Mouse (Mus musculus) neural tube, embryonic 13.5 days (tissue): ENCODE measurements around the gene Rcc1. TPM values are rescaled to one million over a fixed set of nuclear protein-coding genes. Genes with fewer than 3 reads are reported as not detected.

Experiments
- ATAC-seq: fragments of 200-750 bp; cut with Nextera tagmentation; 2 replicates; pipeline ENCODE4 v1.8.0; 2017; ENCODE audit warnings: low read depth, mild to moderate bottlenecking, moderate TSS enrichment, moderate library complexity
- H3K27ac ChIP-seq: fragments of 300-500 bp; sonication (generic); replicated peaks from 2 replicates; pipeline ENCODE4 v1.5.1; 2015; ENCODE audit warnings: moderate library complexity, mild to moderate bottlenecking, inconsistent platforms
- H3K27me3 ChIP-seq: fragments of 300-500 bp; sonication (generic); 2 replicates; pipeline ENCODE4 v1.6.1; 2015; ENCODE audit warnings: mild to moderate bottlenecking, inconsistent platforms
- H3K36me3 ChIP-seq: fragments of 300-500 bp; sonication (generic); 2 replicates; pipeline ENCODE4 v1.6.1; 2015; ENCODE audit warnings: mild to moderate bottlenecking, inconsistent platforms
- H3K4me1 ChIP-seq: fragments of 300-500 bp; sonication (generic); replicated peaks from 2 replicates; pipeline ENCODE4 v1.6.1; 2015; ENCODE audit warnings: inconsistent platforms
- H3K4me2 ChIP-seq: fragments of 300-500 bp; sonication (generic); 2 replicates; pipeline ENCODE4 v1.6.1; 2015; ENCODE audit warnings: inconsistent platforms, mild to moderate bottlenecking, moderate library complexity
- H3K4me3 ChIP-seq: fragments of 300-500 bp; sonication (generic); 2 replicates; pipeline ENCODE4 v1.5.1; 2015; ENCODE audit warnings: mild to moderate bottlenecking, inconsistent platforms
- H3K9ac ChIP-seq: fragments of 300-500 bp; sonication (generic); 2 replicates; pipeline ENCODE4 v1.6.1; 2015; ENCODE audit warnings: moderate library complexity, mild to moderate bottlenecking, inconsistent platforms
- H3K9me3 ChIP-seq: fragments of 300-500 bp; sonication (generic); 2 replicates; pipeline ENCODE4 v1.6.1; 2016; ENCODE audit warnings: inconsistent platforms
- WGBS: fragments of 180-500 bp; shearing (Covaris S2); methylation state at CpG from one replicate; pipeline ENCODE4 v1.1.7; 2015; 5-methylcytosine and 5-hydroxymethylcytosine counted together
- polyA plus RNA-seq: library from polyadenylated mRNA; unstranded; fragments of >200 nt; fragmentation: Nextera tagmentation; extraction: Ambion mirVana; gene quantifications from 2 replicates; pipeline ENCODE4 v1.2.1, GENCODE M21; 2015

Rcc1 gene
- polyA plus RNA-seq, 1 experiment from 2014 or later, result 35.6 TPM

DNA sequence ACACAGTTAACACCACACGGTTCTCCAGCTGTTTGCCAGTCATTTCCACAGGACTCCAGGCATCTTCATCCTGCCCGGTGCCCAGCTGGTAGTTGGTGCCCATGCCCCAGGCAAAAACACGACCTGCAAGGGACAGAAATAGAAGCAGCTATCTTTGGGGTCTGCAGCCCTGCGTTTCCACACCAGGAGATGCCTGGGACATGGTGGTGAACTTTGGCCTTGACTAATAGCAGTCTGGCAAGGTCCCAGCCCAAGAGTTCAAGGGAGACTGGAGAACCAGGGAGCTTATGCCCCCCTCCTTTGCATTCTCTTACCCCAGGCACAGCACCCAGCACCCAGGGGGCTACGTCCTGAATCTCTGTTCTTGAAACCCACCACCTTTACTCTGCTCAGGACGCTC, 20.5 kb downstream of the Rcc1 start:
- Histone ChIP-seq H3K4me2 (no peak overlapping the region), H3K27ac (no peak overlapping the region), H3K9ac (no peak overlapping the region), H3K36me3 (peaks cover 56% of the 10 kb centered on the region), H3K9me3 (no peaks in the 10 kb centered on the region), H3K4me3 (no peak overlapping the region), H3K4me1 (peaks cover 17% of the 10 kb centered on the region), H3K27me3 (no peaks in the 10 kb centered on the region)
- 94% methylated on average over 6 of the region's 6 CpGs for WGBS
- ATAC-seq, result no peak

GRCm38 (mm10) chr4:132331960-132332359, 21.4 kb downstream of the Rcc1 start:
- Histone ChIP-seq H3K9me3 (no peaks in the 10 kb centered on the region), H3K27ac (no peak overlapping the region), H3K9ac (no peak overlapping the region), H3K4me1 (peaks cover 18% of the 10 kb centered on the region), H3K36me3 (peaks cover 48% of the 10 kb centered on the region), H3K4me2 (no peak overlapping the region), H3K27me3 (no peaks in the 10 kb centered on the region), H3K4me3 (no peak overlapping the region)
- 61% methylated on average over 3 of the region's 3 CpGs for WGBS
- no peak for ATAC-seq

- Histone ChIP-seq H3K4me2 (peak overlapping the region; percentile 85), H3K9ac (peak overlapping the region; percentile 91), H3K36me3 (peaks cover 43% of the 10 kb centered on the region), H3K27ac (peak overlapping the region; percentile 85), H3K9me3 (no peaks in the 10 kb centered on the region), H3K4me1 (peaks cover 18% of the 10 kb centered on the region), H3K4me3 (peak overlapping the region; percentile 78), H3K27me3 (no peaks in the 10 kb centered on the region)
- WGBS, result 9% methylated on average over 10 of the region's 10 CpGs
- ATAC-seq, result no peak
These were observed 23.5 kb downstream of the Rcc1 start for GRCm38 (mm10) chr4:132329835-132330354.

DNA sequence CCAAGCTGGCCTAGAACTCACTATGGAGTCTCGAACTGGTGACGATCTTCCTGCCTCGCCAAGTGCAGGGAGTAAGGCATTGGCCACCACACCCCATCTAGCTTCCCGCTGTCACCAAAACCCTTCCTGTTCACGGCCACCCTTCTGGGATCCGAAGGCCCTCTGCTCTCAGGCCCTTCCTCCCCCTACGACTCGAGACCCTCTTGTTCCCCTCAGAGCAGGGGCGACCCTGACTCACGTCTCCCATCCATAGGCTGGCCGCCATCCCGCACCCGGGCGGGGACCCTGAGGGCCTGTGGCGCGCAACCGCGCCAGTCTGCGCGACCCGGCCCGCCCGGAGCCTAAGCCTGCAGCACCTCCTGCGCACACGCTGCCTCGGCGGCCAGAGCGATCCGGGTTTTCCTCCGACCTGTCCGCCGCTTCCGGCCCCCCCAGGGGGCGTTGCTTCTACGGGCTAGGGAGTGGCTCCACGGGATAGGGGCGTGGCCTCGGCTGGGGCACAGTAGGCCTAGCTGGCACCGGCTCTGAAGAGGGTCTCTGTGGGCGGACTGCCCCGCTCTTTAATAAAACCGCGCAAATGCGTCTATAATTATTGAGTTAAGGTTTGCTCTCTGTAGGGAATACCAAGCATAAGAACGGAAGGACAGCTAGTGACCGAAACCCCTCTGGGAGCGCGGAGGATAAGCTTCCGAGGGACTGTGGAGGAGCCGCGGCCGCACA, 24.1 kb downstream of the Rcc1 start, which contains the start of gene Trnau1ap:
TSS of gene Trnau1ap (minus strand) at position 424 of the 720 bp plus-strand sequence.
- peak within 1 kb of the TSS; percentile 85 for H3K27ac ChIP-seq
- H3K4me2 ChIP-seq, result peak within 1 kb of the TSS; percentile 85
- H3K9ac ChIP-seq, result peak within 1 kb of the TSS; percentile 91
- WGBS, result under 1% methylated on average over 52 of the region's 52 CpGs
- ATAC-seq, result peak; percentile 97
- H3K4me1 ChIP-seq, result peaks cover 18% of the 10 kb centered on the region
- H3K27me3 ChIP-seq, result no peaks in the 10 kb centered on the region
- H3K36me3 ChIP-seq, result peaks cover 43% of the 10 kb centered on the region
- no peaks in the 10 kb centered on the region for H3K9me3 ChIP-seq
- H3K4me3 ChIP-seq, result peak within 1 kb of the TSS; percentile 78

GRCm38 (mm10) chr4:132328391-132328982, 24.9 kb downstream of the Rcc1 start:
- peak overlapping the region; percentile 78 for H3K4me3 ChIP-seq
- H3K4me2 ChIP-seq, result peak overlapping the region; percentile 85
- WGBS, result 51% methylated on average over 14 of the region's 14 CpGs
- peak overlapping the region; percentile 85; the same call in 1 of the 2 replicates for H3K27ac ChIP-seq
- no peak for ATAC-seq
- no peaks in the 10 kb centered on the region for H3K27me3 ChIP-seq
- peak overlapping the region; percentile 91 for H3K9ac ChIP-seq
- peaks cover 18% of the 10 kb centered on the region for H3K4me1 ChIP-seq
- H3K9me3 ChIP-seq, result no peaks in the 10 kb centered on the region
- peaks cover 43% of the 10 kb centered on the region for H3K36me3 ChIP-seq

DNA sequence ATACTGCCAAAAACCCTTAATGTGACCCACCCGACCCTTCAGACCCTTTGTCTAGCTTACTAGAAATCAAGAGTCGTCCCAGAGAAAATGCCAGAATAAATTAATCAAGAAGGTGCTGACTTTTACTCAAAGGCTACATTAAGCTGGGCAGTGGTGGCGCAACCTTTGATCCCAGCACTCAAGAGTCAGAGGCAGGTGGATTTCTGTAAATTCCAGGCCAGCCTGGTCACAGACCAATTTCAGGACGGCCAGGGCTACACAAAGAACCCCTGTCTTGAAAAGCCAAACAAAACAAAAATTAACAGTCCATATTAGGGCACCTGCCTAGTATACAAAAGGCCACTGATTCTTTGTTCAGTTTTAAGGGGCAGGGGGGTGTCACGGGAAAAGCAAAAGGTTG, 26.9 kb downstream of the Rcc1 start:
- Histone ChIP-seq H3K36me3 (peaks cover 45% of the 10 kb centered on the region), H3K9me3 (no peaks in the 10 kb centered on the region), H3K4me1 (peaks cover 18% of the 10 kb centered on the region), H3K27ac (no peak overlapping the region), H3K27me3 (no peaks in the 10 kb centered on the region), H3K4me3 (no peak overlapping the region), H3K9ac (no peak overlapping the region), H3K4me2 (no peak overlapping the region)
- 77% methylated on average over 5 of the region's 5 CpGs for WGBS
- no peak for ATAC-seq

DNA sequence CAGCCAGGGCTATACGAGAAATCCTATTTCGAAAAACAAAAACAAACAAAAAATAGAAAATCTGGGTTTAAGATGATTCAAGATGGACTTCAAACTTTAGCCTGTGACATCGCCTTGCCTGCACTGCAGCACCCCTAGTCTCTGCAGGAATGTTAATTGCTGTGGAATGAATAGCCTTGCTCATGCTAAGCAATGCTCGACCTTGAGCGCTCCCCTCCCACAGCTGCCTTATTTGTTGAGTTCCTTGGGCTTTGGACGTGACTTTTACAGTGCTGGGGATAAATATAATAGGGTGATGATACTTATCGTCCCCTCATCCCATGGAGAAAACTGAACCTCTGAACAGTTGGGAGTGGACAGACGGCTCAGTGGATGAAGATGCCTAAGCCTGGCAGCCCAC, 37.7 kb downstream of the Rcc1 start:
- Histone ChIP-seq H3K4me2 (no peak overlapping the region), H3K36me3 (peaks cover 92% of the 10 kb centered on the region), H3K9ac (no peak overlapping the region), H3K27ac (no peak overlapping the region), H3K9me3 (no peaks in the 10 kb centered on the region), H3K4me3 (no peak overlapping the region), H3K27me3 (no peaks in the 10 kb centered on the region), H3K4me1 (no peaks in the 10 kb centered on the region)
- no peak for ATAC-seq
- WGBS, result 87% methylated on average over 8 of the region's 8 CpGs

DNA sequence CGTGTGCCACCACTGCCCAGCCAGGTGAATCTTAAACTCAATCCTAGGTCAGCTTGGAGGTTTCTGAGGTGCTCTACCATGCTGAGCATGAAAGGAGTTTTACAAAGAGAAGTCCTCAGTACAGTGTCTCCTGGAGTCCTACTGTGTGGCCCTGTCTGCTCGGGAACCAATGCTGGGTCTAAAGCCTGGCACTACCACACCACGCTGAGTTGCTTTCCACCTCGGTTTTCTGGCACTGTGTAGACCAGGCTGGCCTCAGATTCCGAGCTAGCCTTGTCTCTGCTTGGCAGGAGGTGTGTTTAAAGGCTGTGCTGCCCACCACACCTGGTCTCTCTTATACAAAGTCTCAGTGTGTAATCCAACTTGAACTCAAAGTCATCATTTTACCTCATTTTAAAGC, 40.8 kb downstream of the Rcc1 start:
- Histone ChIP-seq H3K9me3 (no peaks in the 10 kb centered on the region), H3K27ac (no peak overlapping the region), H3K36me3 (peaks cover 74% of the 10 kb centered on the region), H3K9ac (no peak overlapping the region), H3K27me3 (no peaks in the 10 kb centered on the region), H3K4me3 (no peak overlapping the region), H3K4me2 (no peak overlapping the region), H3K4me1 (peaks cover 14% of the 10 kb centered on the region)
- no peak for ATAC-seq
- WGBS, result 84% methylated on average over 5 of the region's 5 CpGs

GRCm38 (mm10) chr4:132311801-132312200, 41.6 kb downstream of the Rcc1 start:
- Histone ChIP-seq H3K4me2 (no peak overlapping the region), H3K9ac (no peak overlapping the region), H3K4me3 (no peak overlapping the region), H3K9me3 (no peaks in the 10 kb centered on the region), H3K36me3 (peaks cover 66% of the 10 kb centered on the region), H3K27ac (no peak overlapping the region), H3K27me3 (no peaks in the 10 kb centered on the region), H3K4me1 (peaks cover 14% of the 10 kb centered on the region)
- 31% methylated on average over 3 of the region's 3 CpGs for WGBS
- no peak for ATAC-seq

GRCm38 (mm10) chr4:132311209-132311608, 42.2 kb downstream of the Rcc1 start:
- H3K4me2 ChIP-seq, result no peak overlapping the region
- H3K9me3 ChIP-seq, result no peaks in the 10 kb centered on the region
- H3K9ac ChIP-seq, result no peak overlapping the region
- no peak overlapping the region for H3K27ac ChIP-seq
- ATAC-seq, result no peak
- H3K4me3 ChIP-seq, result no peak overlapping the region
- no peaks in the 10 kb centered on the region for H3K27me3 ChIP-seq
- peaks cover 14% of the 10 kb centered on the region for H3K4me1 ChIP-seq
- H3K36me3 ChIP-seq, result peaks cover 60% of the 10 kb centered on the region
- WGBS, result 23% methylated on average over 1 of the region's 1 CpGs

GRCm38 (mm10) chr4:132309849-132310472, 43.4 kb downstream of the Rcc1 start:
- peak; percentile 17; the same call in 1 of the 2 replicates for ATAC-seq

More at GRCm38 (mm10) chr4:132309849-132310472, 43.4 kb downstream of the Rcc1 start:
- Histone ChIP-seq H3K4me2 (peak overlapping the region; percentile 89), H3K36me3 (peaks cover 51% of the 10 kb centered on the region), H3K4me3 (peak overlapping the region; percentile 86), H3K9ac (peak overlapping the region; percentile 97), H3K27me3 (no peaks in the 10 kb centered on the region), H3K27ac (peak overlapping the region; percentile 95), H3K4me1 (peaks cover 14% of the 10 kb centered on the region), H3K9me3 (no peaks in the 10 kb centered on the region)
- 25% methylated on average over 10 of the region's 10 CpGs for WGBS
